Mouse (Mus musculus) Muller cell, postnatal 12 days (primary cell): ENCODE results near the gene Rbms3.
A peak's percentile ranks its signal among the peaks of the same experiment; 100 is the strongest.

ENCODE experiments used
- DNase-seq: peaks from one replicate; pipeline ENCODE4 v3.0.0-alpha.2; 2015; ENCODE audit errors: inconsistent ontology term

The Rbms3 gene

DNA sequence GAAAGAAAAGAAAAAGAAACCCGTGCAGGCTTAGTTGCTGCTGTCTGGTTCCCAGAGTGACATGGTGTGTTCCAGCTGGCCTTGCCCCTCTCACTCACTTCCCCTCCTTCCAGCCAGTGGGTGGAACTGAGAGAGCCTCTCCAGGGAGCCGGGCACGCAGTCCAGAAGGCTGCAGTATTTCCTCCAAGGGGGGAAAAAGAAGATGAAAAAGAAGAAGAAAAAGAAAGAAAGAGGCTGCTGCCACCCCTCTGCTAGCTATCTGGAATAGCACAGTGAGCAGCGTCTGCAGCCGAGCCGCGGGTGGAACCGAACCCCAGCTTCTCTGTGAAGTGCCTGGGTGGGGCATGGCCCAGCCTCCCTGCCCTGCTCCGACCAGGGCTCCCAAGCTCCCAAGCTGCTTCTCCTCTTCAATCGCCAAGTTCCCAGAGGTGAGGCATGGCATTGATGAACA lies 377.3 kb downstream of the Rbms3 start:
- DNase-seq, result peak; percentile 52

DNA sequence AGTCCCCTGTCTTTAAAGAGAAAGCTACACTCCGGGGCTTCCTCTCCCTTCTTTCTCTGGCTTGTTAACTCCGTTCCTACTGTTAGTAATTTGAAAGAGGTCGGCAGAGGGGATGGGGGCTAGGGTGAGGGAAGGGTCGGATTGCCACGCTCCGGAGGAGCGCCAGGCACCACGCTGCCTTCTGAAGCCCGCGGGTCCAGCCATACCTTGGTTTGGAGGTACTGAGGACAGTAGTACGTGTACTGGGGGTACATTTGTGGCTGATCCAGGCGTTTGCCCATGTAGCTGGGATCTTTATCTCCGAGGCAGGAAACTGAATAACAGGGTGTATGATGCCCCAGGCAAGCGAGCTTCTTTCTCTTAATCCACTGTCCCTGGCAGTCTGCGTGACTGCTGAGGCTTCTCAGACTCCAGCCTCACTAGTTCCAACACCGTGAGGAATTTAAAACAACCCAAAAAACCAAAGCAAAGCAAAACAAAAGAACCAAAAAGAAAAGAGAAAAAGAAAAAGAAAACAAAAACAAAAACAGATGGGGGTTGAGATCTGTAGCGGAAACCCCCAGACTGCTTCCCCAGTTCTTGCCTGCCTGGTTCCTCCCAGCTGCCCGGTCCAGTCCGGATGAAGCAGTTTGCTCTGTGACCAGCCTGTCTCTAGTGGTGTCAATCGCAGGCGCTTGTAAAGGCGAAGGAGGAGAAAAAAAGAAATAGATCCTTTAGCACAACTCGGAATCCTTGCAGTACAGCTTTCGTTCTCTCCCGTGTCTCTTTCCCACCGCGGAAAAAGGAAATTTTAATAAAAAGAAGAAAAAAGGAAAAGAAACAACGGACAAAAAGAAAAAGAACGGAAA lies 378.0 kb downstream of the Rbms3 start:
- DNase-seq, result peak; percentile 62

DNA sequence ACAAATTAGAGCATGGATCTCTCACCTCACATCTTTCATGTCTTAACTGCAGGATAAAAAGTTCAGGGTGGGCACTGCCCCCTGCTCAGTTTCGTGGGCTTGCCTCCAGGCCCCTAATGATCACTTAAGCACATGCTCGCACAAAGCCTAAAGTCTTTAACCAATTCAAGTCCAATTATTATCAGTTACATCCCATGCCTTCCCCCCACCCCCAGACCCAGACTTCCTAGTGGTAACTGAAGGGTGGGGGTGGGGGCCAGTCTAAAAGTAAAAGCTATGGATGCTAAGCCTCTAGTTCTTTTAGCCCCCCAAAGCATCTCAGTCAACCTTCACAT lies 378.9 kb downstream of the Rbms3 start:
- DNase-seq, result no peak

DNA sequence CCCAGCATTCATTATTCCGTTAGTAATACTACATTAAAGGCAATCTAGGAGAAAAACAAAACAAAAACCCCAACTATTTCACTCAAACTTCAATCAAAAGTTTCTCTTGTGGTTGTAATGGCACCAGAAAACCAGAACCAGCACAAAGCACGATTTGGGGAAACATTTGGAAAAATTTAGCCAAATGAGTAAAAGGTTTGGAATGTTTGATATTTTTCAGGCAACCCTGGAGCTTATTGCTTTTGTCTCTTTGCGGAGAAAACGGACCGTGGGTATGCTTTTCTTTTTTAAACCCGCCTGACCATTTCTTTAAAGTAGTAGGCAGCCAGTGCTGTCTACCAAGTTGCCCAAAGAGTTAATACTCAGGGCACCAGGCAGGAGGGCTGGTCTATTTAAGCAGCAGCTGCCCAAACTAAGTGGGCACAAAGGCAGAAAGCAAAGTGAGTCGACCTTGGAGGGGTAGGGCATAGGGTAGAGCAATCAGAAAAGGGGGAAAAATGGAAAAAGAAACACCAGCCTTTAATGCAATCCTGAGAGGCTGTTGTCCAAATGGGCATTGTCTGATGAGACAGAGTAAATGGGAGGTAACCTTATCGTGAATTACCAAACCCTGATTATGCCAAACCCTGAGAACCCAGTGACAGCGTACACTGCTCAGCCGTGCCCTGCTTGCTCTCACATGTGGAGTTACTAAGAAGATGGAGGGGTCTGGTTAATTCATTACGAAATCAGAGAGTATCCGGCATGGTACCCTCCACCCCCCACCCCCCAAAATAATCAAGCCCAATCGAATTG lies 379.5 kb downstream of the Rbms3 start:
- DNase-seq, result peak; percentile 81

DNA sequence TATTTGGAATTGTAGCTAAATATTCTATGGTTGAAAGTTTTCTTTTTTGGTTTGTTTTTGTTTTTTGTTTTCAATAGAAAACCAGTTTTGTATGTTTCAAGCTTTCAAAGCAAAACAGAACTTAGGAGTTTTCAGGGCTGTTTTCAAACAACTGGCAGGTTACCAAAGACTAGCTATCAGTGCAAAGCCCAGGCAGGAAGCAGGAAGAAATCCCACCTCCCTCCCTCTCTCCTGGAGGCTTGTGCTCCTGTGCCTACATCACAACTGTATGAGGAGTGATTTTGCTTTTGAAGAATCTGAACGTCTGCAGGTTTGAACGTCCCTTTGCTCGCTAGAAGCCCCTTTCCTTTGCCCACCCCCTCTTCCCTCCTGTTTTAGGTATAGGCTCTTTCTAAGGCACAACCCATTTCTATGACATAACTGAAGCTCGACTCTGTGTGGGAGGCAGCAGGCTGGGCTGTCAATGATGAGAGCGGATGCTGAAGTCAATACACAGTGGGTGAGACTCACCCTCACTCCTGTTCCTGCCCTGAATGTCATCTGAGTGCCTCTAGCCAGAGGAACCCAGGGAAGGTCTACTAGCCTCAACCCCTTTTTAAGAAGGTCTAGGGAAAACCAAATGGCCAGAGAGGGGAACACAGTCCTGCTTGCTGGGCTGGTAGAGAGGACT lies 382.3 kb downstream of the Rbms3 start:
- DNase-seq, result no peak

DNA sequence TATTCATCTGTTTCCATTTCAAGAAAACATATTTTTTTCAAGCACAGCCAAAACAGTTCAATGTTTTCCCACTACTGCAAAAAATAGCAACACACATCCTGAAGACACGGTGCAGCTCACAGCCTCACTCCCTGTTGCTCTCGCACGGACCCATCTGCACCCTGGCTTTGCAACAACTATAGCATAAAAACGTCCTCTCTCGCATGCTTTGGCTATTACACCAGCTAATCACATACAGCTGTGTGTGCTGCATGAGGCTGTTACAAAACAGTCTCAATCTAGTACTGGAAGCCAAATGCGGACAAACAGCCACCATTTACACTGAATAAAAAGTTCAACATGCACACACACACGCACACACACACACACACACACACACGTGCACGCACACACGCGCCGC lies 383.5 kb downstream of the Rbms3 start:
- no peak for DNase-seq

DNA sequence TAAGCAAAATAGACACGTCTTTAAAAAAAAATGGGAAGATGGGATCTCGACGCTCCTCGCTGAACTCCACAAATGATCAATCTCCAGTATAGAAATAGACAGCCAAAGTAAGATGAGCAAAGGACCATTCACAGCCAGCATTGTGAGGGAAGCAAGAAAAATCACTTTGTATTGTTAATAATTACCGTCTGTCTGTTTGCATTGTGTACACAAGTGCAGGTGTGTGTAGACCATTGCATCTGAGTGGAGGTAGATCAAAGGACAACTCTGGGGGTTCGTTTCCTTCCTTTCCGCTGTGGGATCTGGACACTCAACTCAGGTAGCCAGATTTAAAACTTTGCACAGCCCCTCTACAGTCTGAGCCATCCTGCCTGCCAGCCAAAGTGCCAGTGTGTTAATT lies 386.3 kb downstream of the Rbms3 start:
- no peak for DNase-seq

DNA sequence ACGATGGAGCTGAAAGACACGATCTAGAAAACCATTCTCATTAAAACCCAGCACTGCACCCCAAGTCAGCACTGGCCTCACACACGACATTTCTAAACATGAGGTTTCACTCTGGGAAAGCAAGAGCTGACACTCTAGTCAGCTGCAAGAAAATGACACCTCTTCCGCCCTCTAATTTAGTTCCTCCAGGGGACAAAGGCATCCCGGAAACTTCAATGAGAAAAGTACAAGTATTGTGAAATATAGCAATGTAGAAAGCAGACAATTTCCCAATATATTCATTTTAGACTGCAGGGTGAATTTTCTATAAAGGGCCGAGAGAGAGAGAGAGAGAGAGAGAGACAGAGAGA lies 395.0 kb downstream of the Rbms3 start:
- DNase-seq, result no peak

DNA sequence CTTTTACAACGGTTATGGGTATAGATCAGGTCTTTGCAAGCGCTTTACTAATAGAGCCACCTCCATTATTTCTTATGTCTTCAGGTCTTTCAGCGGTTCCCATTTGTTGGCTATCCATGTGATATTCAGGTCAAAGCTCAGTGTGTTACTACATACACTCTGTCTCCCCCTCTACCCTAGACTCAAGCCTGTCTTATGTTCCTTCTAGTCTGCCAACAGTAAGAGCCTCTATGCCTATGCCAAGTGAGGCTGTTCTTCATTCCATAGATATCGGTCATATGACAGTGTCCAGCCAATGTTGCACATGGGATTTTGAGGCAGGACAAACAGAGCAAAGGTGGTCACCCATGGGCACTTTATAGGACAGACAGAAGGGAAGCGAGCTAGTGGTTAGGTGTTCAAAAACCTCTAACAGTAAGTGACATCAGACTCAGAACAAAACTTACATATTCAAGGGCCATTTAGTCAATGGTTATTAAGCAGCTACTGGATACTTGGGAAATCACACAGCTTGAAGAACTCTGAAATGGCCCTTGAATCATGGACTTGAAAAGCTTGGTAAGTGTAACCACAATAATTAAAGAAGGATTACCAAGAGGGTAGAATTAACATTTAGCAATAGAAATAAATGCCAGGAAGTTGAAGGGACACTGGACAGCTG lies 395.5 kb downstream of the Rbms3 start:
- DNase-seq, result no peak

DNA sequence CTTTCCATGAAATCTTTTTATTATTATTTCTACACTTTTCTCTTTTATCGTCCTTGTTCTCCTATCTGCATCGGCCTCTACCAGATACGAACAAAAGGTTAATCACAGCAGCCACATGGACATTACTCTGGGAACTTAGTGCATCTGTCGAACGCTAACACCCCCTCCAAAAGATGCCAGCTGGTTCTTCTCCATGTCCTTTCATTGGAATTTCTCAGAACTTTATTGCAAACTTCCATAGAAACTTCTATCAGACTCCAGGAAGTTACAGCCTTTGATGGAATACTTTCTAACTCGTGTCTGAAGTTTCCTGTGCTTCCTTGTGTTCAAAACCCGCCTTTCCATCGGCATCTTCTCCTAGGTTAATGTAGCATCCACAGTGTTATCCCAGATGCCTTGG lies 407.0 kb downstream of the Rbms3 start:
- no peak for DNase-seq

DNA sequence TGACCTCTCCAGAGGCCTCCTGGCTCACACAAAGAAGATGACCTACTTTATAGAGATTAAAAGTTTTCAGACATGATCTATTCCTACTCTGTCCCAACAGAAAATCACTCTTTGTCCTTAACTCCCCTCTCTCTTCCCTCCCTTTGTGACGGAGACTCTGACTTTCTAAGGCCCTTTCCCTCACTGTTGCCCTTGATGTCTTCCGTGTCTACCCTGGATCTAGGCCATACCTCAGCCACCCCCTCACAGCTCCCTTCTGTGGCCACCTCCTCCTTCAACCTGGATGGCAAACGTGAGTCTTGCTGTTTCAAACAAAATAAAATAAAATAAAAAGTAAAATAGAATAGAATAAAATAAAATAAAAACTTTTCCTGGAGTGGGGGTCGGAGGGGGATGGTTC lies 408.2 kb downstream of the Rbms3 start:
- no peak for DNase-seq

DNA sequence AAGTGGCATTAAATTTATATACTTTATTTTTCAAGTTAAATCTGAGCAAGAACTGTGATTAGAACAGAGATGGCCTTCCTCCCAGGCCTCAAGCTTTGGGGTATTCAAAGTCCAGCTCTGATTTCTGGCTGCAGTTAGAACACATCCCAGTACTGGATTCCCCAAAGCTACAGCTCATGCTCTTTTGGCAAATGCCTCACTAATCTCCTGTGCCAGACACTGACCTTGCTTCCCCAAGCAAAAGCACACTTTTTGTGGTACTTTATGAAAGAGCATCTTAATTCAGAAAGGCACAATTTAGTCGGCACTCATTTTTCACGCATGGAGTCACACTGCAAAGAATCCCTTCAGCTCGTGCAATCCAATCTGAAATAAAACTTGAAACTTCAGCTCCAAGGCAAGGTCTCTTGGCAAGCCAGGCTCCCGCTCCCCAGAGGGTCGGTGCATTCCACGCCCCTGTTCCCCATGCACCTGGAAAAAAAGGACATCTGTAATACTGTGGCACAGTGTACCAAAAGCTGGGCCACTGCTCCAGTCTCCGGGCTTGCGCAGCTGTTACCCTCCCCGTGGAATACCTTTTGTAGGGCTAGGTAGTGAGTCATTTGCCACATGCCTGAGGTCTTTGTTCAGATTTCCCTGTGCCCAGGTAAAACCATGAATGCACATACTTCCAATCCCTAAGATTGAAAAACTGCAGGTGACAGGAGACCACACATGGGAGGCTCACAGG lies 413.5 kb downstream of the Rbms3 start:
- DNase-seq, result peak; percentile 60

DNA sequence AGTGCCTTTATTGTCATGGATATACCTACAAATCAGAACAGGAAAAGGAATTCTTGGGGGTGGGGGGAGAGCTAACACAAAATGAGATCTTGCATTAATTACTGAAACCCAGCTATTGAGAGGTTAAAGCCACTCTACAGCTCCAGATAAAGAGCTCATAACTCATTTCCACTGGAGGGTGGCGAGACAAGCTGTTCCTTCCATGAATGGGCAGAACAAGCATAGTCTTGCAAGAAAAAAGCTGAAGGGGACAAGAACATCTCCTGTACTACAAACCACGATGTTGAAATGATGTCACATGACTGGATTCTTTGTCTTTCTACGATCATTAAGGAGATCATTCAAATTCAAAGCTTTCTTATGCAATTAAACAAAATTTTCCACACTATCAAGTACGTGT lies 417.7 kb downstream of the Rbms3 start:
- no peak for DNase-seq

DNA sequence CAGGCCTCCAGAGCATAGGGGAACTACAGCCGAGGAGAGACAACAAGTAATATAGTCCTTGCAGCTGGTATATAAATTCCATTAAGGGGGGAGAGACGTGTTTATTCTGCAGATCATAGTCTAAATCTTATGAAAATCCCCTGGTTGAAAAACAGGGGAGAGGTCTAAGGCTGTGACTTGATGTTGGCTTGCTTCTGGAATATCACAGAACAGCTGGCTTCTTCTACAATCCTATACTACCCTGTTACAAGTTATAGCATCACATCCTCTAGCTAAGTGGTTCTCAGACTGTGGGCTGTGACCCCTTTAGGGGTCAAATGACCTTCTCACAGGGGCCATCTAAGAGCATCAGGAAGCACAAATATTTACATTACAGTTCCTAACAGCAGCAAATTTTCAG lies 419.4 kb downstream of the Rbms3 start:
- no peak for DNase-seq

DNA sequence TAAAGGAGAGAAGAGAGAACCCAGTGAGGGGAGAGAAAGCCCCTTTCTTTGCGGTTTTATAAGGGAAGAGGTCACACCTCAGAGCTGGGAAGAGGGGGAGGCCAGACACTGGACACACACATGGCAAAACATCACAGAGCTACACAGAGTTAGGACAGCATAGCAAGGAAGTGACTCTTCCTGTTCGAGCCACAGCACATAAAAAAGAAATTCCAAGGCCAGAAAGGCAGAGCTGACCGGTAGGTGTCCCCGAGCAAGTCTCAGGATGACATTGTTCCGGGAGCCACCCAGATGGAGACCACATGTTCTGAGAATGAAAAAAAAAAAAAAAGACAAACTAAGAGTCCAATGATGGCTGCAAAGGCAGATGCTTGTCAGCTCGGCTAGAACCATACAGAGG lies 424.3 kb downstream of the Rbms3 start:
- DNase-seq, result no peak

DNA sequence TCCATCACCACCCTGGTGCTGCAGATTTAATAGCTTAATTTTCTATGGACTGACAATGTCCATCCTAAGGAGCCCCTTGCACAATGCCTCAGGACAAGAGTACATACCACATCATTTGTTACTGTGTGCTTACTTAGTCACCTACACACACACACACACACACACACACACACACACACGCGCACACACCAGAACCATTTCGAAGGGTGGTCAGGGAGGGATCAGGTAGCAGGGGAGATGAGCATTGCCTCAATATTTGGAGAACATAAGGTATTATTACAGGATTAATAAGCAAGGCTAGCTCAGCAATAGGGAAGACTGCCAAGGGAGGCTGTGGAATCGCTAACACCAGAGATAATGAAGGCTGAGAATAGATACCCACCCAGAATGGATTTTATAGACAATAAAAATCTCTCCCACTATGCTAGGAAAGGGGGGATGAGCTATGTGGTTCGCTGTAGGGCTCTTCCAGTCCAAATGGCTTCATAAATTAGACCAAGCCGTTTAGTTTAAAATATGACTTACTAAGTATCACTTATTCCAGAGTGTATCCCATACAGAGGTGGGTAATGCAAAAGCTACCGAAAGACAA lies 429.6 kb downstream of the Rbms3 start:
- no peak for DNase-seq

DNA sequence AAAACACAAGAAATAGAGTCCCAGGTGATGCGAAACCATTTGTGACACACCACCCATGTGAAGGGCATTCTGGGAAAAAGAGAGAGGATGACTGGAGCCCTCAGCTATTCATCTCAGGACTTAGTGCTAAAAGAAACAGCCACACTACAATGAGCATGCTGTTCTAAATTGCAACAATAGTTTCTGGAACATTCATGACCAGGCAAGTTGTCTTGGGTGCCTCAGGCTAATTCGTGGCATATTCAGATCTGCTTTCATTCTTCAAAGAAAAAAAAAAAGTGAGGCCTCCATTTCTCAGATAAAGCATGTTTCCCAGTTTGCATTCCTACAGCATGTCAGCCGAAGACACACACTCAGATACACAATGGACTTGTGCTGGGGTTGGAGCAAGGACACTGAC lies 432.2 kb downstream of the Rbms3 start:
- peak; percentile 63 for DNase-seq

DNA sequence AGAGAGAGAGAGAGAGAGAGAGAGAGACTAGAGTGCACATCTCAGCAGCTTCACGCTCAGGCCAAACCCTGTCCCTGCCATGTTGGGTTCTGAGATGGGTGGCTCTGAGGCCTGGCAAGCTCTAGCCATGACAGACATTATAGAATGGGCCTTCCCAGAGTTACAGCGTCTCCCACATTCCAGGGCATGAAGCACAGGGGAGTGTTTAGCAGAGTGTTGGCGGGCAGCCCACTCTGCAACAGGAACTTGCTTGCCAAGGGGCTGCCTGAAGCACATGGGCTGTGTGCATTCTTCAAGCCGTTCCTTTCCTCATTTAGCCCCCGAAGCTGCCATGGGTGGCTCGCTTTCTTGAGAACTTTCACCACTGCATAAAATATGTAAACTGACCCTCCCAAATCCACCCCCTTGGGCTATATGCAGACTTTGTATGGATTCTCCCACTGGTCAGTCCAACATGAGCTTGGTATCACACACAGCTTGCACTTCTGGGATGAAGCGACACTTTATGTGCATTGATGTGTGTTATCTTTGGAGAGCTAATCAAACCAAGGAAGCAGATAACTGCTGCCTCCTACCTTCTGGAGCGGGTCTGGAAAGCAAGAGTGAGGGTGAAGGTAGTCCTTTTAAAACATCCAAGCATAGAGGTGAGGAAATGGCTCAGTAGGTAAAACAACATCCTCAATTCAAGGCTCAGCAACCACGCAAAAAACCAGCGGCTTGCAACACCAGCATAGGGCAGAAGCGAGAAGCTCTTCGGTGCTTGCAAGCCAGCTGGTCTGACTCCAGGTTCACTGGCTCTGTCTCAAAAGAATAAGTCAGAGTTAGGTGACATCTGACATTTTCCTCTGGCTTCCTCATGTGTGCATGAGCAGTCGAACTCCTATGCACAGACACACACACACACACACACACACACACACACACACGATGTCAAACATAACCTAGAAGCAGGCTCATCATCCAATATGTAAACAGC lies 436.9 kb downstream of the Rbms3 start:
- DNase-seq, result peak; percentile 70

DNA sequence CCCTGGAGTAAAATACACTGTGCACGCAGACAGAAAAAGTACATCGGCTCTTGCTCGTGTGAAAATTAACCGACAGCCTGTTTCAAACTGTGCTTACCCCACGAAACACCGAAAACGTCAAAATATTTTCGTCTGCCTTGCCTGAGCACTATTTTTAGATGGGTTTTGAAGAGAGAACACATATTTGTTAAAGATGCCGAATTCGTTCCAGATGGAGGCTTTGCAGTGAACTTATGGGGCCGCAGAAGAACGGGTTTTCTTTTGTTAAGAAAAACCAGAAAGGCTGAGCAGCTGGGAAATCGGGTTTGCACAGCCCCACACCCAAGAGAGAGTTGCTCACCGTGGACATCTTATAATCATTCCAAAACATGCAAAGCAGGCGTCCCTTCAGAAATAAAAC lies 437.6 kb downstream of the Rbms3 start:
- no peak for DNase-seq

DNA sequence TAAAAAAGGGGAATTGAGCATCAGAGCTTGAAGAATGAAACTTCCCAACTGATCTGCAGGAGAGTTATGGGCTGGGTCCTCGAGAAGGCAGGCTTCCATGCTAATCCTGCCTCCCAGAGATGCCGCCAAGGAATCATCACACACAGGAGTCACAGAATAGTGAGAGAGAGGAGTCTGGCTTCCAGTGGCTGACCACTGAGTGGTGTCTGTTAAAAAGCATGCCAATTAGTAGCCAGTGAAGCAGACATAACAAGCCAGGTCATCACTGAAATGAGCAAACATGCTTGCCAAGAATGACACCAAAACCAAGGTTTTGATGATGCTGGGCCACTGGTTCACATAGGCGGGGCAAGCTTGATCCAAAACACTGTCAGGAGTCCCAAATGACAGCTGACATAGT lies 441.3 kb downstream of the Rbms3 start:
- DNase-seq, result peak; percentile 94
